Mouse (Mus musculus): ENCODE results near the gene Hist1h2af.

DNA sequence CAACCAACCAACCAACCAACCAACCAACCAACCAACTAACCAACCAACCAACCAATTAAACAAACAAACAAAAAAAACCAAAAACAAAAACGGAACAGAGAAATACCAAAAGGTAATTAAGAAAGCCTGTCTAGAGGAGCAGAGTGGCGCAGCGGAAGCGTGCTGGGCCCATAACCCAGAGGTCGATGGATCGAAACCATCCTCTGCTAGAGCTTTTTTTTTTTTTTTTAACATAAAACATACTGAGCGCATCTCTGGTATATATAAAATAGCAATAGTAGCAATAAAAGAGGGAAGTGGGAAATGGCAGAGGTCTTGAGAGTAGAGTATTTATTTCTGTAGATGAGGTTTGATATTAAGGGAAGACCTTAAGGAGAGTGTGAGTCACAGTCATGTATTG is 33.8 kb upstream of the Hist1h2af start:
- no peak for TF ChIP-seq CTCF (IDR thresholded peaks at IDR 0.05; ENCODE audit: borderline replicate concordance, insufficient read depth, low read depth, low read length)
- no peak for TF ChIP-seq POLR2A (IDR thresholded peaks at IDR 0.05; ENCODE audit: borderline replicate concordance, insufficient read depth, low read length)

All from cerebellum, adult 2 months (tissue).